Mouse (Mus musculus) bone marrow macrophage, adult 2 months (primary cell): ENCODE measurements around the gene Mertk.

ENCODE experiments used
- CTCF ChIP-seq: IDR thresholded peaks from 2 replicates; pipeline ENCODE4 v1.5.1; 2012; ENCODE audit warnings: low read depth, mild to moderate bottlenecking, low read length, moderate library complexity
- POLR2A ChIP-seq: IDR thresholded peaks from 2 replicates; pipeline ENCODE4 v1.6.1; 2012; ENCODE audit warnings: mild to moderate bottlenecking, low read depth, low read length, borderline replicate concordance

DNA sequence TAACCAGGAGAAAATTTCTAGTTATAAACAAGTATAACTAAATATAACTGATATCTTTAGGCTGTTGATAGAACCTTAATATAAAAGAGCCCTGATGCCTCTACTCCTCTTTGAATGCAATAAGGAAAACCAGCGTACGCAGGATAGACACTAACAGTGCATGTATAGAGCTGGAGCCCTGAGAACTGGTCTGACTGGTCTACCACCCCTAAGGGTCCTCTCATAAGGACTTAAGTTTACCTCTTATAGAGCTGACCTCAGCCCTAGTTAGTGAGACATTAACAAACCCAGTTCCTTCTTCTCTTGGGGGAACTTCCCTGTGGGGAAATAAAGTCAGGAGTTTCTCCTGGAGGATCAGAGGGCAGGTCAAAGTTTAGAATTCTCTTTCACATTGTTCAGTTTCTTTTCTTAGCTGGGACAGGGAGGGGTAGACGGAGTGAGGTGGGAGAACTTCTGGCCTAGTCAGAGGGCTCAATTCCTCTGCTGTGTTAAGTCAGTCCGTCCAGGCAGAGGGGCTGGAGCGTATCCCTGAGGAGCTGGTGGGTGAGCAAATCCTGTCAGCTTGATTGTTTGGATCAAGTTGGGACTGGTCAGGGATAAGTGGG is 23.5 kb downstream of the Mertk start:
- TF ChIP-seq CTCF (no peak), POLR2A (no peak)
